ENCODE assay signal across 11 mouse cellular contexts in genomic region chr9:21311695-21312094, GRCm38 (mm10). TPM values are rescaled to one million over a fixed set of nuclear protein-coding genes. Genes with fewer than 3 reads are reported as not detected.
A peak's percentile ranks its signal among the peaks of the same experiment; 100 is the strongest.
DNase-seq lines count a peak whose midpoint lies in the region; ATAC-seq lines count a peak whose summit lies in the region.
"Had no signal": no experiment of that assay in that cellular context is flagged by ENCODE, and none has a peak within 500 bp of the region (broad histone marks: within the 10 kb centered on the region; RNA-seq: fewer than 3 reads in every experiment).

No protein-coding gene starts in this region.

- peak overlapping the region; percentile 49 for H3K4me3 ChIP-seq in kidney, embryonic 15.5 days (replicated peaks)
- peak overlapping the region; percentile 25 for H3K4me3 ChIP-seq in embryonic facial prominence, embryonic 11.5 days (ENCODE audit: low read depth, low read length)
- H3K4me3 ChIP-seq in hindbrain, embryonic 16.5 days (ENCODE audit: low read length): peak overlapping the region; percentile 40
- H3K4me3 ChIP-seq in midbrain, embryonic 16.5 days (ENCODE audit: low read depth, low read length): peak overlapping the region; percentile 31
- H3K4me3 ChIP-seq: megakaryocyte, embryonic 14.5 days had no signal

- no peaks in the 10 kb centered on the region for H3K36me3 ChIP-seq in kidney, embryonic 15.5 days
- no peaks in the 10 kb centered on the region for H3K36me3 ChIP-seq in embryonic facial prominence, embryonic 11.5 days (replicated peaks; ENCODE audit: control insufficient read depth, insufficient read depth, low read depth, low read length)
- H3K36me3 ChIP-seq in hindbrain, embryonic 16.5 days (ENCODE audit: control insufficient read depth, insufficient read depth, low read length): no peaks in the 10 kb centered on the region
- no peaks in the 10 kb centered on the region for H3K36me3 ChIP-seq in midbrain, embryonic 16.5 days (ENCODE audit: control insufficient read depth, insufficient read depth, low read length)

- peaks cover 17% of the 10 kb centered on the region for H3K27me3 ChIP-seq in kidney, embryonic 15.5 days
- peaks cover 13% of the 10 kb centered on the region for H3K27me3 ChIP-seq in embryonic facial prominence, embryonic 11.5 days (ENCODE audit: control insufficient read depth, insufficient read depth, low read length)
- H3K27me3 ChIP-seq in hindbrain, embryonic 16.5 days (replicated peaks; ENCODE audit: control insufficient read depth, insufficient read depth, low read length): peaks cover 3% of the 10 kb centered on the region
- peaks cover 14% of the 10 kb centered on the region for H3K27me3 ChIP-seq in midbrain, embryonic 16.5 days (ENCODE audit: control insufficient read depth, insufficient read depth, low read depth, low read length)

- H3K4me2 ChIP-seq in kidney, embryonic 15.5 days: peak overlapping the region; percentile 55
- H3K4me2 ChIP-seq in embryonic facial prominence, embryonic 11.5 days (ENCODE audit: low read depth, low read length): peak overlapping the region; percentile 13; the same call in 1 of the 2 replicates
- H3K4me2 ChIP-seq in hindbrain, embryonic 16.5 days (ENCODE audit: low read length): peak overlapping the region; percentile 50
- peak overlapping the region; percentile 47 for H3K4me2 ChIP-seq in midbrain, embryonic 16.5 days (ENCODE audit: low read length)

- no peak for ATAC-seq in kidney, embryonic 15.5 days (replicated peaks; ENCODE audit: low FRiP score)
- ATAC-seq in embryonic facial prominence, embryonic 11.5 days (replicated peaks; ENCODE audit: insufficient number of reproducible peaks, low FRiP score, low TSS enrichment, low read depth): no peak
- ATAC-seq in hindbrain, embryonic 16.5 days: no peak
- no peak for ATAC-seq in midbrain, embryonic 16.5 days

- DNase-seq in kidney, postnatal 36 days: no peak
- DNase-seq in embryonic facial prominence, embryonic 11.5 days (ENCODE audit: low spot score): no peak
- DNase-seq in adipocyte (ENCODE audit: low spot score): no peak
- no peak for DNase-seq in gastrocnemius, postnatal 10 days
- DNase-seq: cerebellum, postnatal 36 days; gastrocnemius, postnatal 25 days; thymus, adult 2 months had no signal

- H3K9ac ChIP-seq in kidney, embryonic 15.5 days: peak overlapping the region; percentile 49
- 0 out of 2 replicates have a peak overlapping the region, but pooled peaks have one; percentile 22 for H3K9ac ChIP-seq in embryonic facial prominence, embryonic 11.5 days (replicated peaks; ENCODE audit: low read length)
- H3K9ac ChIP-seq in hindbrain, embryonic 16.5 days (ENCODE audit: low read depth, low read length): peak overlapping the region; percentile 56
- H3K9ac ChIP-seq in midbrain, embryonic 16.5 days (ENCODE audit: low read depth, low read length): peak overlapping the region; percentile 43; the same call in 1 of the 2 replicates

- no peaks in the 10 kb centered on the region for H3K9me3 ChIP-seq in kidney, embryonic 15.5 days (replicated peaks)
- no peaks in the 10 kb centered on the region for H3K9me3 ChIP-seq in embryonic facial prominence, embryonic 11.5 days (replicated peaks; ENCODE audit: control insufficient read depth, low read length)
- no peaks in the 10 kb centered on the region; the same call in 1 of the 2 replicates for H3K9me3 ChIP-seq in hindbrain, embryonic 16.5 days (ENCODE audit: control insufficient read depth, low read length)
- no peaks in the 10 kb centered on the region for H3K9me3 ChIP-seq in midbrain, embryonic 16.5 days (replicated peaks; ENCODE audit: control insufficient read depth, low read length, poor library complexity, severe bottlenecking)
- H3K9me3 ChIP-seq: megakaryocyte, embryonic 14.5 days had no signal

- peaks cover 17% of the 10 kb centered on the region for H3K4me1 ChIP-seq in kidney, embryonic 15.5 days
- H3K4me1 ChIP-seq in embryonic facial prominence, embryonic 11.5 days (ENCODE audit: control insufficient read depth, insufficient read depth, low read length): no peaks in the 10 kb centered on the region
- no peaks in the 10 kb centered on the region for H3K4me1 ChIP-seq in hindbrain, embryonic 16.5 days (ENCODE audit: control insufficient read depth, insufficient read depth, low read depth, low read length)
- no peaks in the 10 kb centered on the region for H3K4me1 ChIP-seq in midbrain, embryonic 16.5 days (ENCODE audit: control insufficient read depth, insufficient read depth, low read length)

- WGBS in kidney, embryonic 15.5 days: 31% methylated on average over 7 of the region's 7 CpGs
- 28% methylated on average over 7 of the region's 7 CpGs for WGBS in embryonic facial prominence, embryonic 11.5 days
- WGBS in hindbrain, embryonic 16.5 days: 38% methylated on average over 7 of the region's 7 CpGs
- WGBS in midbrain, embryonic 16.5 days: 34% methylated on average over 7 of the region's 7 CpGs

- no peak overlapping the region for H3K27ac ChIP-seq in kidney, embryonic 15.5 days
- H3K27ac ChIP-seq in embryonic facial prominence, embryonic 11.5 days (replicated peaks; ENCODE audit: low read depth, low read length): no peak overlapping the region
- no peak overlapping the region for H3K27ac ChIP-seq in hindbrain, embryonic 16.5 days (ENCODE audit: low read depth, low read length)
- H3K27ac ChIP-seq in midbrain, embryonic 16.5 days (ENCODE audit: low read length): no peak overlapping the region

RNA-seq across cellular contexts. Expression of gene Ap1m2, which starts 0.4 kb away (rescaled TPM):
- 35.9 and 37.1 TPM in 2 replicates for polyA plus RNA-seq in kidney, embryonic 15.5 days (2015; fragmentation: Nextera tagmentation; extraction: Ambion mirVana)
- 15.9 and 16.3 TPM in 2 replicates for polyA plus RNA-seq in embryonic facial prominence, embryonic 11.5 days (2014; fragmentation: Nextera tagmentation; extraction: Ambion mirVana)
- polyA plus RNA-seq in hindbrain, embryonic 16.5 days (2015; fragmentation: Nextera tagmentation; extraction: Ambion mirVana): 2.8 and 2.9 TPM in 2 replicates
- polyA plus RNA-seq in midbrain, embryonic 16.5 days (2015; fragmentation: Nextera tagmentation; extraction: Ambion mirVana): 1.6 and 2.1 TPM in 2 replicates
- not detected for total RNA-seq in gastrocnemius, postnatal 10 days (2021)
- total RNA-seq: gastrocnemius, postnatal 25 days had no signal

RNA-seq across cellular contexts. Expression of gene Slc44a2, which starts 8.8 kb away (rescaled TPM):
- 85.4 and 97.1 TPM in 2 replicates for polyA plus RNA-seq in kidney, embryonic 15.5 days (2015; fragmentation: Nextera tagmentation; extraction: Ambion mirVana)
- 86.0 and 89.8 TPM in 2 replicates for polyA plus RNA-seq in embryonic facial prominence, embryonic 11.5 days (2014; fragmentation: Nextera tagmentation; extraction: Ambion mirVana)
- 63.9 and 78.0 TPM in 2 replicates for polyA plus RNA-seq in hindbrain, embryonic 16.5 days (2015; fragmentation: Nextera tagmentation; extraction: Ambion mirVana)
- polyA plus RNA-seq in midbrain, embryonic 16.5 days (2015; fragmentation: Nextera tagmentation; extraction: Ambion mirVana): 65.5 and 69.1 TPM in 2 replicates
- total RNA-seq in gastrocnemius, postnatal 10 days (2021): 100 to 1,000 TPM; 131 to 140 TPM

RNA-seq across cellular contexts. Expression of gene Cdkn2d, which starts 20.5 kb away (rescaled TPM):
- polyA plus RNA-seq in kidney, embryonic 15.5 days (2015; fragmentation: Nextera tagmentation; extraction: Ambion mirVana): 51.2 and 51.5 TPM in 2 replicates
- polyA plus RNA-seq in embryonic facial prominence, embryonic 11.5 days (2014; fragmentation: Nextera tagmentation; extraction: Ambion mirVana): 51.3 and 55.0 TPM in 2 replicates
- 121 and 138 TPM in 2 replicates for polyA plus RNA-seq in hindbrain, embryonic 16.5 days (2015; fragmentation: Nextera tagmentation; extraction: Ambion mirVana)
- polyA plus RNA-seq in midbrain, embryonic 16.5 days (2015; fragmentation: Nextera tagmentation; extraction: Ambion mirVana): 98.9 and 117 TPM in 2 replicates
- 10 to 100 TPM; 14.2 to 16.1 TPM for total RNA-seq in gastrocnemius, postnatal 10 days (2021)

RNA-seq across cellular contexts. Expression of gene Kri1, which starts 23.9 kb away (rescaled TPM):
- 13.8 and 19.8 TPM in 2 replicates for polyA plus RNA-seq in kidney, embryonic 15.5 days (2015; fragmentation: Nextera tagmentation; extraction: Ambion mirVana)
- 11.4 and 13.3 TPM in 2 replicates for polyA plus RNA-seq in embryonic facial prominence, embryonic 11.5 days (2014; fragmentation: Nextera tagmentation; extraction: Ambion mirVana)
- polyA plus RNA-seq in hindbrain, embryonic 16.5 days (2015; fragmentation: Nextera tagmentation; extraction: Ambion mirVana): 14.5 and 16.8 TPM in 2 replicates
- 17.0 and 18.3 TPM in 2 replicates for polyA plus RNA-seq in midbrain, embryonic 16.5 days (2015; fragmentation: Nextera tagmentation; extraction: Ambion mirVana)
- total RNA-seq in gastrocnemius, postnatal 10 days (2021): 10 to 100 TPM; 10.8 to 14.5 TPM

RNA-seq across cellular contexts. Expression of gene Atg4d, which starts 46.6 kb away (rescaled TPM):
- 42.7 and 49.5 TPM in 2 replicates for polyA plus RNA-seq in kidney, embryonic 15.5 days (2015; fragmentation: Nextera tagmentation; extraction: Ambion mirVana)
- polyA plus RNA-seq in embryonic facial prominence, embryonic 11.5 days (2014; fragmentation: Nextera tagmentation; extraction: Ambion mirVana): 28.5 and 31.1 TPM in 2 replicates
- 52.6 and 52.8 TPM in 2 replicates for polyA plus RNA-seq in hindbrain, embryonic 16.5 days (2015; fragmentation: Nextera tagmentation; extraction: Ambion mirVana)
- polyA plus RNA-seq in midbrain, embryonic 16.5 days (2015; fragmentation: Nextera tagmentation; extraction: Ambion mirVana): 43.0 and 47.9 TPM in 2 replicates
- total RNA-seq in gastrocnemius, postnatal 10 days (2021): 10 to 100 TPM; 28.4 to 31.9 TPM
